Mouse (Mus musculus) G1E (cell line): ENCODE results near the gene Bmp2k.

ENCODE experiments used
- CTCF ChIP-seq: IDR thresholded peaks from 2 replicates; pipeline ENCODE4 v1.5.1; 2012; ENCODE audit warnings: low read depth, low read length, inconsistent platforms, mixed read lengths
- GATA1 ChIP-seq: IDR thresholded peaks from 2 replicates; pipeline ENCODE4 v1.6.1; 2012; ENCODE audit warnings: borderline replicate concordance, low read length, inconsistent platforms, mixed read lengths
- GATA2 ChIP-seq: IDR thresholded peaks from 2 replicates; pipeline ENCODE4 v1.6.1; 2012; ENCODE audit warnings: low read depth, low read length, inconsistent platforms, borderline replicate concordance
- POLR2AphosphoS5 ChIP-seq: IDR thresholded peaks from 2 replicates; pipeline ENCODE4 v1.6.1; 2012; ENCODE audit warnings: low read depth, low read length, inconsistent platforms; ENCODE audit not compliant: insufficient replicate concordance
- TAL1 ChIP-seq: conservative IDR thresholded peaks from 2 replicates; pipeline ENCODE4 v1.6.1; 2012; ENCODE audit warnings: low read depth, low read length, inconsistent platforms, mixed read lengths

- TF ChIP-seq POLR2AphosphoS5 = no peak
- TF ChIP-seq CTCF = no peak
- TF ChIP-seq GATA1 = no peak
- TF ChIP-seq TAL1 = no peak
- no peak for TF ChIP-seq GATA2
Observed at GRCm38 (mm10) chr5:96965029-96965403, 32.5 kb upstream of the Bmp2k start.
